Mouse (Mus musculus): ENCODE results near the gene Eef1a2. TPM values are rescaled to one million over a fixed set of nuclear protein-coding genes. Genes with fewer than 3 reads are reported as not detected.

Eef1a2 gene
- total and polyA plus RNA-seq, 3 experiments = 1,031 to 1,646 (median 1,434) TPM

- Histone ChIP-seq H3K27me3 (ENCODE audit: control insufficient read depth, insufficient read depth, low read length) (peaks cover 2% of the 10 kb centered on the region), H3K4me1 (ENCODE audit: control insufficient read depth, insufficient read depth, low read length) (peaks cover 1% of the 10 kb centered on the region; the same call in 1 of the 2 replicates), H3K9ac (ENCODE audit: low read depth, low read length) (no peak overlapping the region), H3K79me2 (replicated peaks; ENCODE audit: control insufficient read depth, insufficient read depth, low read length) (no peaks in the 10 kb centered on the region), H3K4me3 (no peak overlapping the region), H3K27ac (no peak overlapping the region), H3K36me3 (ENCODE audit: control insufficient read depth, insufficient read depth, low read length) (no peaks in the 10 kb centered on the region)
- intact Hi-C loops (cut with DNase I) = no loop called here
- TF ChIP-seq POLR2A (IDR thresholded peaks at IDR 0.05; ENCODE audit: insufficient read depth, low read depth, low read length) = no peak
- no peak for TF ChIP-seq CTCF (IDR thresholded peaks at IDR 0.05)
- TF ChIP-seq EP300 (IDR thresholded peaks at IDR 0.05; ENCODE audit: insufficient read depth, low read depth, low read length) = no peak
- no peak for DNase-seq
- WGBS = 46% methylated on average over 5 of the region's 5 CpGs
Observed at GRCm38 (mm10) chr2:181139641-181140193, 17.1 kb downstream of the Eef1a2 start.

- Histone ChIP-seq H3K4me1 (ENCODE audit: control insufficient read depth, insufficient read depth, low read length) (no peaks in the 10 kb centered on the region), H3K27ac (no peak overlapping the region), H3K36me3 (ENCODE audit: control insufficient read depth, insufficient read depth, low read length) (no peaks in the 10 kb centered on the region), H3K79me2 (replicated peaks; ENCODE audit: control insufficient read depth, insufficient read depth, low read length) (no peaks in the 10 kb centered on the region), H3K27me3 (ENCODE audit: control insufficient read depth, insufficient read depth, low read length) (peaks cover 6% of the 10 kb centered on the region), H3K4me3 (no peak overlapping the region), H3K9ac (ENCODE audit: low read depth, low read length) (no peak overlapping the region)
- DNase-seq = no peak
- whole genome bisulfite sequencing = 4% methylated on average over 6 of the region's 6 CpGs
- intact Hi-C loops (cut with DNase I) = no loop called here
- TF ChIP-seq POLR2A (IDR thresholded peaks at IDR 0.05; ENCODE audit: insufficient read depth, low read depth, low read length) = no peak
- TF ChIP-seq CTCF (IDR thresholded peaks at IDR 0.05) = no peak
- TF ChIP-seq EP300 (IDR thresholded peaks at IDR 0.05; ENCODE audit: insufficient read depth, low read depth, low read length) = no peak
Observed at GRCm38 (mm10) chr2:181136934-181137333, 19.9 kb downstream of the Eef1a2 start.

DNA sequence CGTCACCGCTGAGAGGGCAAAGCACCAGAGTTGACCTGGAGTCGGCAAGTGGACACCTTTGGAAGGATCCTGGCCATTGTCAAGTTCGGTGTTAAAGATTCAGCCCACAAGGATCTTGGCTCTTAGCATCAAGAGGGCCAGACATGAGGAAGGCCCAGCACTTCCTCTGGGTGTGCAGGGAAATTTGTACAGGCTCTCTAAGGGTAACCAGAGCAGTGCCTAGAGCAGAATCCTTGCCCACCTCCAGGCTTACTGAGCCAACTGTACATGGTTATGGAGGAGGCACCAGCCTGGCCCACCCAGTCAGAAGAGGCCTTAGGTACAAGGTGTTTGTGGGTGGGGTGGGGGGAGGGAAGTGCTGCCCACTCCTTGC lies 21.4 kb downstream of the Eef1a2 start:
- Histone ChIP-seq H3K9ac (ENCODE audit: low read depth, low read length) (no peak overlapping the region), H3K27ac (no peak overlapping the region), H3K79me2 (replicated peaks; ENCODE audit: control insufficient read depth, insufficient read depth, low read length) (no peaks in the 10 kb centered on the region), H3K36me3 (ENCODE audit: control insufficient read depth, insufficient read depth, low read length) (no peaks in the 10 kb centered on the region), H3K4me3 (no peak overlapping the region), H3K4me1 (ENCODE audit: control insufficient read depth, insufficient read depth, low read length) (no peaks in the 10 kb centered on the region), H3K27me3 (ENCODE audit: control insufficient read depth, insufficient read depth, low read length) (peaks cover 6% of the 10 kb centered on the region)
- TF ChIP-seq CTCF (IDR thresholded peaks at IDR 0.05) (no peak), POLR2A (IDR thresholded peaks at IDR 0.05; ENCODE audit: insufficient read depth, low read depth, low read length) (no peak), EP300 (IDR thresholded peaks at IDR 0.05; ENCODE audit: insufficient read depth, low read depth, low read length) (no peak)
- intact Hi-C loops (cut with DNase I) = no loop called here
- 12% methylated on average over 4 of the region's 4 CpGs for WGBS
- no peak for DNase-seq

DNA sequence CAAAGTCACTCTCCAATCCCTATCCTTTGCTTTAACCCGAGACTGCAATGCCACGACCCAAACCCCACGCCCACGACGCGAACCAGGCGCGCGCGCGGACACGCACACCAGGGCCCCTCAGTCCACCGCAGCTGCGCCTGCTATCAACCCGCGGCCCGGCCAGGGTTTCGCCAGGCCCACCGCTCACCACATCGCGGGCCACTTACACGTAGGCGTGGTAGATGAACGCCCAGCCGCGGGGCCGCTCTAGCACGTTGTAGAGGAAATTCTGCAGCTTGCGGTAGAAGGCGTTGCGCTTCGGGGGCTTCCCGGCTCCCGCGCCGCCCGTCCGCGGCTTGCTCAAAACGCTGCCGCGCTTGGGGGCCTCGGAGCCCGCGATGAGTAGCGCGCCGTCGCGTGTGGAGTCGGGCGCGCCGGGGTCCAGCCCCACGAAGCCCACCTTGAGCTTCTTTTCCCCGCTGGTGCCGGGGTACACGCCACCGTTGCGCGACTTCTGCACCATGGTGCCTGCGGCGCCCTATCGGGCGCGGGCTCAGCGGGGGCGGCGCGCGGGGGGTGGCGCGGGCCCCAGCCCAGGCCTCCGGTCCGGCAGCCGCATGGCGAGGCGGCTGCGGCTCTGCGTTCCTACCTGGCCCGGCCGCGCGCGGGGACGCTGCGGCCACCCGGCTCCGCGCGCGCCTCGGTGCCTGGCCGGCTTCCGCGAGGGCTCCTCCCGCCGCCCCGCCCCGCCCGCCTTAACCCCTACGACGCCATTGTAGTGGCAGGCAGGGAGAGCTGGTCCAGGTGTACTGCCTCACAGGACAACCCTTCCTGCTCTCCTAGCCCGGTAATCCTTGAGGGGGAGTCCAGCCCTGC lies 22.0 kb downstream of the Eef1a2 start, which contains the start of gene Kcnq2:
Gene Kcnq2, minus strand, starts transcription at position 710 of the 855 bp plus-strand sequence.
- Histone ChIP-seq H3K27ac (no peak within 1 kb of the TSS), H3K9ac (ENCODE audit: low read depth, low read length) (no peak within 1 kb of the TSS), H3K79me2 (replicated peaks; ENCODE audit: control insufficient read depth, insufficient read depth, low read length) (no peaks in the 10 kb centered on the region), H3K27me3 (ENCODE audit: control insufficient read depth, insufficient read depth, low read length) (peaks cover 6% of the 10 kb centered on the region), H3K4me3 (no peak within 1 kb of the TSS), H3K36me3 (ENCODE audit: control insufficient read depth, insufficient read depth, low read length) (no peaks in the 10 kb centered on the region), H3K4me1 (ENCODE audit: control insufficient read depth, insufficient read depth, low read length) (no peaks in the 10 kb centered on the region)
- no peak for DNase-seq
- no peak for TF ChIP-seq CTCF (IDR thresholded peaks at IDR 0.05)
- no peak for TF ChIP-seq EP300 (IDR thresholded peaks at IDR 0.05; ENCODE audit: insufficient read depth, low read depth, low read length)
- no peak for TF ChIP-seq POLR2A (IDR thresholded peaks at IDR 0.05; ENCODE audit: insufficient read depth, low read depth, low read length)
- 1% methylated on average over 104 of the region's 104 CpGs for WGBS
- intact Hi-C loops (cut with DNase I) = no loop called here

- Histone ChIP-seq H3K27ac (no peak overlapping the region), H3K9ac (ENCODE audit: low read depth, low read length) (no peak overlapping the region), H3K79me2 (replicated peaks; ENCODE audit: control insufficient read depth, insufficient read depth, low read length) (no peaks in the 10 kb centered on the region), H3K4me1 (ENCODE audit: control insufficient read depth, insufficient read depth, low read length) (no peaks in the 10 kb centered on the region), H3K4me3 (no peak overlapping the region), H3K36me3 (ENCODE audit: control insufficient read depth, insufficient read depth, low read length) (no peaks in the 10 kb centered on the region), H3K27me3 (ENCODE audit: control insufficient read depth, insufficient read depth, low read length) (peaks cover 6% of the 10 kb centered on the region)
- TF ChIP-seq CTCF (IDR thresholded peaks at IDR 0.05) (no peak), POLR2A (IDR thresholded peaks at IDR 0.05; ENCODE audit: insufficient read depth, low read depth, low read length) (no peak), EP300 (IDR thresholded peaks at IDR 0.05; ENCODE audit: insufficient read depth, low read depth, low read length) (no peak)
- DNase-seq = no peak
- 9% methylated on average over 22 of the region's 22 CpGs for WGBS
- intact Hi-C loops (cut with DNase I) = no loop called here
Observed at GRCm38 (mm10) chr2:181133837-181134590, 22.8 kb downstream of the Eef1a2 start.

Data from heart, adult 2 months (tissue).